Mouse (Mus musculus): Measurements from ENCODE around the gene Ripply1. TPM values are rescaled to one million over a fixed set of nuclear protein-coding genes. Genes with fewer than 3 reads are reported as not detected.
"Not testable (repeated sequence)": the region's sequence is repeated elsewhere in the genome, so short reads cannot be mapped to it uniquely, and the experiment has no call there.

The Ripply1 gene
- polyA plus RNA-seq, 3 experiments from 2014 or later = not detected

DNA sequence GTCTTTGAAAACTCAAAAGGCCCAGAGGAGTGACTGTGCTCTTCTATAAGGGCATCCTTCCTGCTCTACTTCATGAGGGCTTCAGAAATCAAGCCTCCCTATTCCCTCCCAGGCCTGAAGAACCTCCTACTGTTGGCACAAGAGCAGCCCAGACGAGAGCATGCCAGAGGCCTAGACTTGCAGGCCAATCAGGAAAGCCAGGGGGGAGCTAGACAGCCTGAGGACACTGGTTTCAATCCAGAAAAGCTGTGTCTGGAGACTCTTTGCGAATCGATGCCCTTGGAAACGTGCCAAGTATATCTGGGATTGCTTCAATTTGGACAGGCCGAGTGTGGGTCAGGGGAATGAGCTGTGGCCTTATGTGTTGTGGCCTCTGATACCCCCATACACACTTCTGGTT is 2.8 kb downstream of the Ripply1 start:
- ATAC-seq = no peak

GRCm38 (mm10) chrX:139778886-139779285 is 3.3 kb downstream of the Ripply1 start:
- no peak for ATAC-seq

DNA sequence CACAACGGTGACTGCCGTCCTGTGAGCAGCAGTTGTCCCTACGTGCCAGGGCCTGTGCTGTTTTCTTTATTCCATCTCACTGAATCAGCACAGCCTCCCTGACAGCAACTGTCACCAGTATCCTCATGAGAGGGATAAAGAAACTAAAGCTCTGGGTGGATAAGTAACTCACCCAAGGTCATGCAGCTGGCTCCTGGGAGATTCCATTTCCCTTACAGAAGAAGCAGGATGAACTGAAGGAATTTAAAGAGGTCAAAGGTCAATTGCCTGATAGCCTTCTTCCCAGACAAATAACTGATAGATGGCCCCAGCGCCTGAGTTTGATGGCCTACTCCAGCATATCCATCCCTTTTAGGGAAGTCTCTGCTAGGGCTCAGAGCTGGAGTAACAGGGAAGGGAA is 4.8 kb downstream of the Ripply1 start:
- ATAC-seq = no peak

DNA sequence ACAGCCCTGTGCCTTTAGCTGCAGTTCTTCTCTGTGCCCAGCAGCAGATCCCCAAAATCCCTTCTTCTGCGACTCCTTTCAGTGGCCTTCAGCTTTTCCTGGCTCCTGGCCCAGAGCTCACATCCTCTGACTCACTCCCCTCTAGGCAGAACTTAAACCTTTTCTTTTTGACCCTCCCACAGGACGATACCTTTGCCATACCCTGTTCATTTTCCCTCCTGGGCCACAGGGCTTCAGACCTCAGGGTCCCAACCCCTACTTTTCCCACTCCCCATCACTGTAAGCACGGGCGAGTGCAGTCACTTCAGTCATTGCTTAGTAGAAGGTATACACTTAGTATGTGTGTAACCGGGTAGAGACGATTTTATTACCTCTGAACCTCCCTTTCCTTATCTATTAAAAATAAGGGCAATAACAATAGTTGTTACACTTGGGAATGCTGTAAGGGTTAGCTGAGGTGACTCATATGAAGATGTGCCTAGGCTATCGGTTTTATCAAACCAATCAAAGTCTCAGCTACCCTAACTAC is 7.0 kb downstream of the Ripply1 start:
- no peak for ATAC-seq

- ATAC-seq = no peak
Observed at GRCm38 (mm10) chrX:139774309-139775083, 7.7 kb downstream of the Ripply1 start.

- no peak for ATAC-seq
Observed at GRCm38 (mm10) chrX:139769975-139770637, 12.0 kb downstream of the Ripply1 start.

- ATAC-seq = no peak
Observed at GRCm38 (mm10) chrX:139762546-139762945, 19.6 kb downstream of the Ripply1 start.

GRCm38 (mm10) chrX:139758634-139759033 is 23.5 kb downstream of the Ripply1 start:
- not testable (repeated sequence) for ATAC-seq

GRCm38 (mm10) chrX:139751855-139752254 is 30.3 kb downstream of the Ripply1 start:
- no peak for ATAC-seq

- no peak for ATAC-seq
Observed at GRCm38 (mm10) chrX:139737066-139737465, 45.1 kb downstream of the Ripply1 start.

DNA sequence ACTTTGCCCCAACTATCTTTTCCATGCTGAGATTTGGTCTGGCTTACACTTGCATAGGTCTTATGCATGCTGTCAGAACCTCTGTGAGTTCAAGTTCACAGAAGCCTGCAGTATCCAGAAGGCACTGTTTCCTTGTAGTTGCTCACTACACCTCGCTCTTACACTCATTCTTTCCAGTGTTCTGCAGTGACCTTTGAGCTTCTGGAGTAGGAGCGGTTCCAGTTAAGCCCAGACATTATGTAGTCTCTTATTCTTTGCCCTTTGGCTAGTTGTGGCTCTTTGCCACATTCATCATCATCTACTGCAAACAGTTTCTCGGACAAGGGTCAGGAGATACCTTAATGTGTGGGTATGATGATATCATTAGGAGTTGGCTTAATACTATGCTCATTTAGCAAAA is 51.6 kb downstream of the Ripply1 start:
- ATAC-seq = no peak

Other genes starting within 250 kb of the Ripply1 start
- 1 to 10 TPM; 1.1 to 1.6 (median 1.4) TPM for gene Rnf128, start 219.0 kb downstream of the Ripply1 start, polyA plus RNA-seq (2017; shearing (Covaris generic))
- 1 to 10 TPM; 5.2 to 5.9 (median 5.9) TPM for gene Tbc1d8b, start 97.4 kb downstream of the Ripply1 start, polyA plus RNA-seq (2017; shearing (Covaris generic))
- gene Gm15013, start 67.9 kb downstream of the Ripply1 start, polyA plus RNA-seq (2017; shearing (Covaris generic)) = 1 to 10 TPM; 1.4 to 4.1 (median 1.7) TPM
- gene Cldn2, start 18.5 kb upstream of the Ripply1 start, polyA plus RNA-seq (2017; shearing (Covaris generic)) = not detected
- not detected for gene Morc4, start 89.3 kb upstream of the Ripply1 start, polyA plus RNA-seq (2017; shearing (Covaris generic))
- gene Rbm41, start 216.2 kb upstream of the Ripply1 start, polyA plus RNA-seq (2017; shearing (Covaris generic)) = 1 to 10 TPM; 5.4 to 9.5 (median 7.1) TPM